Mouse (Mus musculus) CH12.LX (cell line): ENCODE measurements around the gene Rnf126. TPM values are rescaled to one million over a fixed set of nuclear protein-coding genes. Genes with fewer than 3 reads are reported as not detected.

Experiments used
- DNase-seq: peaks from one replicate; pipeline ENCODE4 v3.0.0-alpha.2; 2013; ENCODE audit errors: extremely low read depth
- H3K27ac ChIP-seq: 2 replicates; pipeline ENCODE4 v1.5.1; 2012; ENCODE audit warnings: low read depth, mild to moderate bottlenecking, control low read depth, moderate library complexity; ENCODE audit not compliant: insufficient read depth
- H3K27me3 ChIP-seq: replicated peaks from 2 replicates; pipeline ENCODE3; 2012; ENCODE audit warnings: inconsistent platforms
- H3K36me3 ChIP-seq, 2 experiments: replicated peaks in 1 of 2; 2 replicates each; pipeline versions ENCODE3 to v1.6.1; 2012; ENCODE audit warnings: inconsistent platforms in 1 of 2, low read length in 1 of 2, mild to moderate bottlenecking in 1 of 2, mixed read lengths in 1 of 2, moderate library complexity in 1 of 2; ENCODE audit not compliant: control insufficient read depth in 1 of 2, insufficient read depth in 1 of 2
- H3K4me1 ChIP-seq, 2 experiments: 2 replicates each; pipeline ENCODE4 v1.6.1; 2012; ENCODE audit warnings: inconsistent platforms in 1 of 2, moderate library complexity in 1 of 2; ENCODE audit not compliant: insufficient read depth in 2 of 2, control insufficient read depth in 1 of 2
- H3K4me2 ChIP-seq: 2 replicates; pipeline ENCODE4 v1.6.1; 2012; ENCODE audit warnings: low read depth, mild to moderate bottlenecking, control low read depth; ENCODE audit not compliant: poor library complexity, insufficient read depth, severe bottlenecking
- H3K4me3 ChIP-seq, 3 experiments: fragments of 150-350 bp in 1 of 3; sonication (generic) in 1 of 3; replicated peaks in 1 of 3; 2 replicates each; pipeline versions ENCODE3 to v1.5.1; 2011 to 2012; ENCODE audit warnings: low read depth in 2 of 3, low read length in 2 of 3, mild to moderate bottlenecking in 2 of 3, moderate library complexity in 2 of 3, control low read depth in 1 of 3, improper control_type of control experiment in 1 of 3, inconsistent platforms in 1 of 3, mixed read lengths in 1 of 3; ENCODE audit not compliant: poor library complexity in 1 of 3
- H3K79me2 ChIP-seq: replicated peaks from 2 replicates; pipeline ENCODE4 v1.6.1; 2012; ENCODE audit warnings: mild to moderate bottlenecking, moderate library complexity; ENCODE audit not compliant: control insufficient read depth, poor library complexity, insufficient read depth, severe bottlenecking; ENCODE audit errors: extremely low read depth
- H3K9ac ChIP-seq: 2 replicates; pipeline ENCODE4 v1.6.1; 2012; ENCODE audit warnings: low read depth, mild to moderate bottlenecking, control low read depth, moderate library complexity; ENCODE audit not compliant: insufficient read depth
- H3K9me3 ChIP-seq: replicated peaks from 2 replicates; pipeline ENCODE3; 2012; ENCODE audit warnings: low read length, inconsistent platforms, mixed read lengths
- CHD1 ChIP-seq: IDR thresholded peaks from 2 replicates; pipeline ENCODE4 v1.6.1; 2012; ENCODE audit warnings: low read depth, low read length, improper control_type of control experiment, inconsistent platforms
- CTCF ChIP-seq, 2 experiments: IDR thresholded peaks in 1 of 2; conservative IDR thresholded peaks in 1 of 2; 2 replicates each; pipeline ENCODE4 v1.5.1; 2011 to 2012; ENCODE audit warnings: low read depth in 2 of 2, low read length in 2 of 2, improper control_type of control experiment in 1 of 2, inconsistent platforms in 1 of 2, mild to moderate bottlenecking in 1 of 2, moderate library complexity in 1 of 2
- E2F4 ChIP-seq: IDR thresholded peaks from 2 replicates; pipeline ENCODE4 v1.6.1; 2011; ENCODE audit warnings: low read depth, low read length, improper control_type of control experiment; ENCODE audit not compliant: insufficient replicate concordance
- ELF1 ChIP-seq: IDR thresholded peaks from 2 replicates; pipeline ENCODE4 v1.6.1; 2014; ENCODE audit warnings: low read depth, mild to moderate bottlenecking, inconsistent platforms, low read length, improper control_type of control experiment
- EP300 ChIP-seq: IDR thresholded peaks from 2 replicates; pipeline ENCODE4 v1.6.1; 2011; ENCODE audit warnings: low read length, improper control_type of control experiment
- ETS1 ChIP-seq: conservative IDR thresholded peaks from 2 replicates; pipeline ENCODE4 v1.6.1; 2012; ENCODE audit warnings: low read depth, mild to moderate bottlenecking, inconsistent platforms, low read length, improper control_type of control experiment, moderate library complexity
- GABPA ChIP-seq: IDR thresholded peaks from 2 replicates; pipeline ENCODE4 v1.6.1; 2012; ENCODE audit warnings: low read depth, low read length, improper control_type of control experiment, inconsistent platforms; ENCODE audit not compliant: insufficient replicate concordance
- HCFC1 ChIP-seq: IDR thresholded peaks from 2 replicates; pipeline ENCODE4 v1.6.1; 2012; ENCODE audit warnings: low read depth, mild to moderate bottlenecking, inconsistent platforms, low read length, improper control_type of control experiment
- IRF4 ChIP-seq: IDR thresholded peaks from 2 replicates; pipeline ENCODE4 v1.6.1; 2014; ENCODE audit warnings: low read depth, mild to moderate bottlenecking, inconsistent platforms, low read length, improper control_type of control experiment
- JUN ChIP-seq: IDR thresholded peaks from 2 replicates; pipeline ENCODE4 v1.6.1; 2011; ENCODE audit warnings: low read depth, mild to moderate bottlenecking, low read length, improper control_type of control experiment, moderate library complexity; ENCODE audit not compliant: insufficient read depth
- JUND ChIP-seq: conservative IDR thresholded peaks from 2 replicates; pipeline ENCODE4 v1.6.1; 2011; ENCODE audit warnings: low read depth, low read length, improper control_type of control experiment
- MAFK ChIP-seq: IDR thresholded peaks from 2 replicates; pipeline ENCODE4 v1.6.1; 2011; ENCODE audit warnings: low read length, improper control_type of control experiment; ENCODE audit not compliant: insufficient replicate concordance
- MAZ ChIP-seq: IDR thresholded peaks from 2 replicates; pipeline ENCODE4 v1.6.1; 2012; ENCODE audit warnings: low read depth, mild to moderate bottlenecking, inconsistent platforms, low read length, improper control_type of control experiment, moderate library complexity
- MEF2A ChIP-seq: IDR thresholded peaks from 2 replicates; pipeline ENCODE4 v1.6.1; 2014; ENCODE audit warnings: low read depth, mild to moderate bottlenecking, inconsistent platforms, low read length, improper control_type of control experiment, borderline replicate concordance
- MXI1 ChIP-seq: IDR thresholded peaks from 2 replicates; pipeline ENCODE4 v1.6.1; 2011; ENCODE audit warnings: mild to moderate bottlenecking, low read depth, low read length, improper control_type of control experiment
- MYC ChIP-seq: IDR thresholded peaks from 2 replicates; pipeline ENCODE4 v1.6.1; 2011; ENCODE audit warnings: low read depth, mild to moderate bottlenecking, improper control_type of control experiment, low read length
- NELFE ChIP-seq: IDR thresholded peaks from 2 replicates; pipeline ENCODE4 v1.6.1; 2011; ENCODE audit warnings: low read depth, low read length, improper control_type of control experiment
- POLR2A ChIP-seq: IDR thresholded peaks from 2 replicates; pipeline ENCODE4 v1.6.1; 2011; ENCODE audit warnings: low read depth, mild to moderate bottlenecking, improper control_type of control experiment, low read length
- POLR2AphosphoS2 ChIP-seq: IDR thresholded peaks from 2 replicates; pipeline ENCODE4 v1.6.1; 2011; ENCODE audit warnings: low read depth, low read length, improper control_type of control experiment
- RAD21 ChIP-seq: IDR thresholded peaks from 2 replicates; pipeline ENCODE4 v1.6.1; 2011; ENCODE audit warnings: low read depth, mild to moderate bottlenecking, low read length, improper control_type of control experiment, moderate library complexity
- SIN3A ChIP-seq: IDR thresholded peaks from 2 replicates; pipeline ENCODE4 v1.6.1; 2012; ENCODE audit warnings: low read length, improper control_type of control experiment, inconsistent platforms
- SMC3 ChIP-seq: IDR thresholded peaks from 2 replicates; pipeline ENCODE4 v1.6.1; 2011; ENCODE audit warnings: low read depth, low read length, improper control_type of control experiment
- TBP ChIP-seq: conservative IDR thresholded peaks from 2 replicates; pipeline ENCODE4 v1.6.1; 2011; ENCODE audit warnings: low read depth, low read length, improper control_type of control experiment
- UBTF ChIP-seq: IDR thresholded peaks from 2 replicates; pipeline ENCODE4 v1.6.1; 2012; ENCODE audit warnings: low read depth, mild to moderate bottlenecking, inconsistent platforms, low read length, improper control_type of control experiment, moderate library complexity
- USF1 ChIP-seq: IDR thresholded peaks from 2 replicates; pipeline ENCODE4 v1.6.1; 2014; ENCODE audit warnings: low read depth, mild to moderate bottlenecking, inconsistent platforms, low read length, improper control_type of control experiment
- USF2 ChIP-seq: conservative IDR thresholded peaks from 2 replicates; pipeline ENCODE4 v1.6.1; 2011; ENCODE audit warnings: low read depth, low read length, improper control_type of control experiment
- ZC3H11A ChIP-seq: IDR thresholded peaks from 2 replicates; pipeline ENCODE4 v1.6.1; 2012; ENCODE audit warnings: low read depth, mild to moderate bottlenecking, inconsistent platforms, low read length, improper control_type of control experiment
- ZNF384 ChIP-seq: IDR thresholded peaks from 2 replicates; pipeline ENCODE4 v1.6.1; 2012; ENCODE audit warnings: low read depth, low read length, improper control_type of control experiment, inconsistent platforms
- dilution Hi-C: fragments of 300-500 bp; cut with MboI; formaldehyde crosslinking; loops from 2 replicates; pipeline ENCODE4 v1.14.3; 2020; ENCODE audit warnings: low sequenced_read_pairs; ENCODE audit not compliant: extremely low pct_unique_long_range_greater_than_20kb, extremely low pct_ligation_motif_present
- in situ Hi-C: fragments of 300-500 bp; cut with MboI; formaldehyde crosslinking; loops from 3 replicates; pipeline ENCODE4 v1.14.3; 2019; ENCODE audit warnings: low sequenced_read_pairs, low pct_ligation_motif_present, low pct_unique_long_range_greater_than_20kb, mixed read lengths
- polyA plus RNA-seq: library from polyadenylated mRNA; unstranded; fragments of >175 nt; gene quantifications from 2 replicates; pipeline ENCODE4 v1.2.1, GENCODE M21; 2012; ENCODE audit warnings: low read depth; ENCODE audit not compliant: insufficient read length
- total RNA-seq, 2 experiments: library from RNA; depleted of rRNA; stranded (reverse); fragments of 300-350 nt in 1 of 2; fragments of >200 nt in 1 of 2; gene quantifications; 2 replicates each; pipeline ENCODE4 v1.2.3; 2012 to 2014

Gene Rnf126
- total and polyA plus RNA-seq, 3 experiments, result 32.4 to 112 (median 67.9) TPM

DNA sequence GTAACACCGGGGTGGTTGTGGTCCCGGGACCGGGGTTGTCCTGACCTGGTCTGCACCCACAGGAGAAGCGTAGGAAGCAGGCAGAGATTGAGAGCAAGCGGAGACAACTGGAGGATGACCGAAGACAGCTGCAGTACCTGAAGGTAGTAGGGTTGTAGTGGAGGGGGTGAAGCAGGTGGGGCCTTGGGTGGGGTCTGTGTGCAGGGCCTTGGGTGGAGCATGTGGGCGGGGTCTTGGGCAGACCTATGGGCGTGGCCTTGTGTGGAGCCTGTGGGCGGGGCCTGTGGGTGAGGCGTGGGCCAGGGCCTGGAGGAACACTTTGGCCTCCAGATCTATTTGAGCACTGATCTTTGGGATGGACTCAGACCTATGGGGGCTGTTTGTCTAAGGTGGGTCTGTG lies 40.2 kb upstream of the Rnf126 start:
- in situ Hi-C loops, result no loop called here
- H3K4me2 ChIP-seq, result no peak overlapping the region
- H3K4me1 ChIP-seq, result peaks cover 0 to 10% of the 10 kb centered on the region in 2 experiments; a peak in 2 of 4 replicates
- peak; percentile 22 for DNase-seq
- H3K27me3 ChIP-seq, result peaks cover 32% of the 10 kb centered on the region
- no peak overlapping the region for H3K4me3 ChIP-seq
- no peak overlapping the region for H3K9ac ChIP-seq
- no peak overlapping the region for H3K27ac ChIP-seq
- H3K79me2 ChIP-seq, result no peaks in the 10 kb centered on the region
- H3K36me3 ChIP-seq, result no peaks in the 10 kb centered on the region
- dilution Hi-C loops, result no loop called here
- TF ChIP-seq POLR2A (no peak), ETS1 (no peak), ZNF384 (no peak), ZC3H11A (no peak), MAZ (no peak), CTCF (conservative IDR thresholded peaks at IDR 0.05 in 1 of 2, IDR thresholded peaks at IDR 0.05 in 1 of 2; ENCODE audit: low read depth in 2 of 2, low read length in 2 of 2) (no peak), JUN (no peak), RAD21 (no peak), MXI1 (no peak), MYC (no peak), USF2 (no peak), GABPA (no peak), IRF4 (no peak), EP300 (no peak), ELF1 (no peak), HCFC1 (no peak), POLR2AphosphoS2 (no peak), JUND (no peak)
- no peaks in the 10 kb centered on the region for H3K9me3 ChIP-seq

DNA sequence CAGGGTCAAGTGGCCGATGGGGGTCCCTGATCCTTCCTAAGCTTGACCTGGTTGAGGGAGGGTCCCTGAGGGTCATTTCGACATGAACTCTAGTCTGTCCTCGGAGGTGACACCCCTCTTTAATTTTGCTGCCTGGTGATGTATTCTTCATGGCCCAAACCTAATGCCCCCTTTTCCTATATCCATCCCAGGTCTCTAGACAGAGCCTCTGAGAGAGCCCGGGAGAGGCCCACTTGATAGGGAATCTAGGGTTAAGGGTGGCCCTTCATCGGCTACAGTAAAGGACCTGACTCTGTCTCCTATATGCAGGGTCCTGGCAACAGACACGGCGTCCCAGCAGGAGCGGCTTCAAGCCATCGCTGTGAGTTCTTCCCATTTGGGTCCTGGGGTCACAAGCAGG lies 39.6 kb upstream of the Rnf126 start:
- no peak overlapping the region for H3K4me2 ChIP-seq
- no peak for DNase-seq
- H3K4me3 ChIP-seq, result no peak overlapping the region
- H3K36me3 ChIP-seq, result no peaks in the 10 kb centered on the region
- H3K27ac ChIP-seq, result no peak overlapping the region
- H3K4me1 ChIP-seq, result peaks cover 0 to 9% of the 10 kb centered on the region in 2 experiments; a peak in 2 of 4 replicates
- no peak for TF ChIP-seq ZNF384
- no peak for TF ChIP-seq E2F4
- TF ChIP-seq POLR2AphosphoS2, result no peak
- no peak for TF ChIP-seq GABPA
- TF ChIP-seq CHD1, result no peak
- no peak for TF ChIP-seq JUN
- no peak for TF ChIP-seq TBP
- no peak for TF ChIP-seq MEF2A
- TF ChIP-seq SIN3A, result no peak
- no peak for TF ChIP-seq NELFE
- no peak for TF ChIP-seq JUND
- no peak for TF ChIP-seq IRF4
- TF ChIP-seq CTCF (conservative IDR thresholded peaks at IDR 0.05 in 1 of 2, IDR thresholded peaks at IDR 0.05 in 1 of 2; ENCODE audit: low read depth in 2 of 2, low read length in 2 of 2), result no peak
- TF ChIP-seq UBTF, result no peak
- no peak for TF ChIP-seq MAZ
- no peak for TF ChIP-seq SMC3
- TF ChIP-seq MAFK, result no peak
- no peak for TF ChIP-seq USF1
- H3K79me2 ChIP-seq, result no peaks in the 10 kb centered on the region
- dilution Hi-C loops, result no loop called here
- H3K9me3 ChIP-seq, result no peaks in the 10 kb centered on the region
- H3K27me3 ChIP-seq, result peaks cover 31% of the 10 kb centered on the region
- no peak overlapping the region for H3K9ac ChIP-seq
- in situ Hi-C loops, result no loop called here
